Comparison of ENCODE assay signal across 10 mouse cellular contexts in genomic region chr2:181136934-181137333, GRCm38 (mm10). TPM values are rescaled to one million over a fixed set of nuclear protein-coding genes. Genes with fewer than 3 reads are reported as not detected.
DNase-seq lines count a peak whose midpoint lies in the region; ATAC-seq and TF ChIP-seq lines count a peak whose summit lies in the region.
"Had no signal": no experiment of that assay in that cellular context is flagged by ENCODE, and none has a peak within 500 bp of the region (broad histone marks: within the 10 kb centered on the region; RNA-seq: fewer than 3 reads in every experiment).

No protein-coding gene starts in this region.

- H3K9ac ChIP-seq in hindbrain, postnatal 0 days (replicated peaks; ENCODE audit: low read length) = no peak overlapping the region
- no peak overlapping the region for H3K9ac ChIP-seq in hindbrain, embryonic 14.5 days

- no peak overlapping the region for H3K4me3 ChIP-seq in hindbrain, postnatal 0 days (ENCODE audit: low read length)
- no peak overlapping the region for H3K4me3 ChIP-seq in hindbrain, embryonic 14.5 days (replicated peaks; ENCODE audit: low read length)
- no peak overlapping the region for H3K4me3 ChIP-seq in limb, embryonic 10.5 days
- H3K4me3 ChIP-seq: megakaryocyte, embryonic 14.5 days had no signal

- no peak for TF ChIP-seq CTCF in hindbrain, postnatal 0 days (IDR thresholded peaks at IDR 0.05; ENCODE audit: low read depth)

- no peak overlapping the region for H3K4me2 ChIP-seq in hindbrain, postnatal 0 days (ENCODE audit: low read depth, low read length)
- no peak overlapping the region for H3K4me2 ChIP-seq in hindbrain, embryonic 14.5 days (replicated peaks)

- ATAC-seq in hindbrain, postnatal 0 days = no peak
- no peak for ATAC-seq in hindbrain, embryonic 14.5 days (ENCODE audit: low FRiP score)
- ATAC-seq in erythroid progenitor cell, adult 5-6 weeks (replicated peaks; ENCODE audit: low FRiP score, poor library complexity, severe bottlenecking) = no peak

- H3K36me3 ChIP-seq in hindbrain, postnatal 0 days (ENCODE audit: insufficient read depth, low read length) = no peaks in the 10 kb centered on the region
- H3K36me3 ChIP-seq in hindbrain, embryonic 14.5 days (replicated peaks; ENCODE audit: control insufficient read depth, insufficient read depth) = no peaks in the 10 kb centered on the region
- no peaks in the 10 kb centered on the region for H3K36me3 ChIP-seq in limb, embryonic 10.5 days

- H3K27me3 ChIP-seq in hindbrain, postnatal 0 days (ENCODE audit: insufficient read depth, low read length) = no peaks in the 10 kb centered on the region
- H3K27me3 ChIP-seq in hindbrain, embryonic 14.5 days (ENCODE audit: control insufficient read depth, insufficient read depth, low read length) = peaks cover 20% of the 10 kb centered on the region; the same call in 1 of the 2 replicates
- H3K27me3 ChIP-seq in limb, embryonic 10.5 days (ENCODE audit: low read depth, poor library complexity, severe bottlenecking) = peaks cover 64% of the 10 kb centered on the region

- intact Hi-C loops in left cerebral cortex, postnatal 10 days (cut with DNase I) = no loop called here

- H3K4me1 ChIP-seq in hindbrain, postnatal 0 days (ENCODE audit: insufficient read depth, low read length) = no peaks in the 10 kb centered on the region; the same call in 1 of the 2 replicates
- peaks cover 20% of the 10 kb centered on the region for H3K4me1 ChIP-seq in hindbrain, embryonic 14.5 days (replicated peaks; ENCODE audit: control insufficient read depth, insufficient read depth, low read length)
- peaks cover 15% of the 10 kb centered on the region for H3K4me1 ChIP-seq in limb, embryonic 10.5 days
- H3K4me1 ChIP-seq: megakaryocyte, embryonic 14.5 days had no signal

- H3K9me3 ChIP-seq in hindbrain, postnatal 0 days (ENCODE audit: low read length) = no peaks in the 10 kb centered on the region
- H3K9me3 ChIP-seq in hindbrain, embryonic 14.5 days (ENCODE audit: control insufficient read depth, low read length) = no peaks in the 10 kb centered on the region
- H3K9me3 ChIP-seq in limb, embryonic 10.5 days (replicated peaks) = no peaks in the 10 kb centered on the region

- no peak overlapping the region for H3K27ac ChIP-seq in hindbrain, postnatal 0 days
- H3K27ac ChIP-seq in hindbrain, embryonic 14.5 days = no peak overlapping the region
- no peak overlapping the region for H3K27ac ChIP-seq in limb, embryonic 10.5 days

- WGBS in hindbrain, postnatal 0 days = 6% methylated on average over 6 of the region's 6 CpGs
- 6% methylated on average over 6 of the region's 6 CpGs for WGBS in hindbrain, embryonic 14.5 days
- under 1% methylated on average over 6 of the region's 6 CpGs for WGBS in limb, embryonic 10.5 days

- peak; percentile 46 for DNase-seq in hindbrain, postnatal 0 days (ENCODE audit: low spot score)
- DNase-seq in hindbrain, embryonic 14.5 days (ENCODE audit: low spot score) = no peak
- DNase-seq in B cell, adult 2 months = peak; percentile 8 to 13
- DNase-seq in adipocyte (ENCODE audit: low spot score) = peak; percentile 55
- peak; percentile 85 for DNase-seq in limb, embryonic 10.5 days (ENCODE audit: low spot score)
- no peak for DNase-seq in cerebellum, adult 11-12 months
- DNase-seq in left cerebral cortex, postnatal 10 days (ENCODE audit: extremely low spot score in 1 of 2, low spot score in 2 of 2) = no peak

RNA-seq across cellular contexts. Expression of gene Kcnq2, which starts 1.8 kb away (rescaled TPM):
- 128 and 142 TPM in 2 replicates for total RNA-seq in hindbrain, postnatal 0 days (2014; rRNA removed)
- polyA plus RNA-seq in hindbrain, postnatal 0 days (2015; fragmentation: Nextera tagmentation; extraction: Ambion mirVana) = 32.3 and 34.6 TPM in 2 replicates
- 54.2 and 55.9 TPM in 2 replicates for polyA plus RNA-seq in hindbrain, embryonic 14.5 days (2014; fragmentation: Nextera tagmentation; extraction: Ambion mirVana)
- 0.10 and 0.20 TPM in 2 replicates for polyA plus RNA-seq in limb, embryonic 10.5 days (2016; fragmentation: Nextera tagmentation; extraction: Ambion mirVana)
- not detected in 2 replicates for total RNA-seq in erythroid progenitor cell, adult 5-6 weeks (2015; ENCODE audit: low replicate concordance)
- total RNA-seq in erythroid progenitor cell, adult 5-6 weeks (2017; ENCODE audit: low replicate concordance) = not detected in 2 replicates
- total RNA-seq in left cerebral cortex, postnatal 10 days (2021) = 100 to 1,000 TPM; 178 to 181 TPM
- polyA plus RNA-seq: spleen, adult 2 months had no signal

RNA-seq across cellular contexts. Expression of gene Eef1a2, which starts 19.9 kb away (rescaled TPM):
- total RNA-seq in hindbrain, postnatal 0 days (2014; rRNA removed) = 304 and 351 TPM in 2 replicates
- 24.7 and 26.7 TPM in 2 replicates for polyA plus RNA-seq in hindbrain, postnatal 0 days (2015; fragmentation: Nextera tagmentation; extraction: Ambion mirVana)
- 21.1 and 22.3 TPM in 2 replicates for polyA plus RNA-seq in hindbrain, embryonic 14.5 days (2014; fragmentation: Nextera tagmentation; extraction: Ambion mirVana)
- not detected in 2 replicates for polyA plus RNA-seq in limb, embryonic 10.5 days (2016; fragmentation: Nextera tagmentation; extraction: Ambion mirVana)
- total RNA-seq in erythroid progenitor cell, adult 5-6 weeks (2015; ENCODE audit: low replicate concordance) = not detected in 2 replicates
- not detected in 2 replicates for total RNA-seq in erythroid progenitor cell, adult 5-6 weeks (2017; ENCODE audit: low replicate concordance)
- total RNA-seq in left cerebral cortex, postnatal 10 days (2021) = 100 to 1,000 TPM; 898 to 906 TPM

RNA-seq across cellular contexts. Expression of gene Ppdpf, which starts 50.1 kb away (rescaled TPM):
- 300 and 340 TPM in 2 replicates for total RNA-seq in hindbrain, postnatal 0 days (2014; rRNA removed)
- 329 and 347 TPM in 2 replicates for polyA plus RNA-seq in hindbrain, postnatal 0 days (2015; fragmentation: Nextera tagmentation; extraction: Ambion mirVana)
- polyA plus RNA-seq in hindbrain, embryonic 14.5 days (2014; fragmentation: Nextera tagmentation; extraction: Ambion mirVana) = 382 and 446 TPM in 2 replicates
- polyA plus RNA-seq in limb, embryonic 10.5 days (2016; fragmentation: Nextera tagmentation; extraction: Ambion mirVana) = 394 and 428 TPM in 2 replicates
- total RNA-seq in erythroid progenitor cell, adult 5-6 weeks (2015; ENCODE audit: low replicate concordance) = 80.4 and 90.5 TPM in 2 replicates
- 24.1 and 26.0 TPM in 2 replicates for total RNA-seq in erythroid progenitor cell, adult 5-6 weeks (2017; ENCODE audit: low replicate concordance)
- 100 to 1,000 TPM; 111 to 117 TPM for total RNA-seq in left cerebral cortex, postnatal 10 days (2021)

Comparison
In these comparisons a context has a peak if more than half of its experiments do, and no peak if none do; other contexts are left out.
1. DNase-seq: peak in hindbrain, postnatal 0 days (single experiment), B cell, adult 2 months (2 of 2), adipocyte (single experiment) and limb, embryonic 10.5 days (single experiment); none in hindbrain, embryonic 14.5 days (single experiment), cerebellum, adult 11-12 months (single experiment) and left cerebral cortex, postnatal 10 days (0 of 2).
2. RNA of gene Kcnq2, which starts 1.8 kb away (total RNA-seq): 178 to 181 TPM in left cerebral cortex, postnatal 10 days and 128 to 142 TPM in hindbrain, postnatal 0 days; not detected in erythroid progenitor cell, adult 5-6 weeks; every median in the first group is over 100 times any median in the second.
3. RNA of gene Eef1a2, which starts 19.9 kb away (total RNA-seq): 898 to 906 TPM in left cerebral cortex, postnatal 10 days and 304 to 351 TPM in hindbrain, postnatal 0 days; not detected in erythroid progenitor cell, adult 5-6 weeks; every median in the first group is over 100 times any median in the second.